Mouse (Mus musculus): Measurements from ENCODE around the gene Notch1. TPM values are rescaled to one million over a fixed set of nuclear protein-coding genes. Genes with fewer than 3 reads are reported as not detected.

Notch1 gene
- polyA plus RNA-seq, 1 experiment: 4.5 TPM

DNA sequence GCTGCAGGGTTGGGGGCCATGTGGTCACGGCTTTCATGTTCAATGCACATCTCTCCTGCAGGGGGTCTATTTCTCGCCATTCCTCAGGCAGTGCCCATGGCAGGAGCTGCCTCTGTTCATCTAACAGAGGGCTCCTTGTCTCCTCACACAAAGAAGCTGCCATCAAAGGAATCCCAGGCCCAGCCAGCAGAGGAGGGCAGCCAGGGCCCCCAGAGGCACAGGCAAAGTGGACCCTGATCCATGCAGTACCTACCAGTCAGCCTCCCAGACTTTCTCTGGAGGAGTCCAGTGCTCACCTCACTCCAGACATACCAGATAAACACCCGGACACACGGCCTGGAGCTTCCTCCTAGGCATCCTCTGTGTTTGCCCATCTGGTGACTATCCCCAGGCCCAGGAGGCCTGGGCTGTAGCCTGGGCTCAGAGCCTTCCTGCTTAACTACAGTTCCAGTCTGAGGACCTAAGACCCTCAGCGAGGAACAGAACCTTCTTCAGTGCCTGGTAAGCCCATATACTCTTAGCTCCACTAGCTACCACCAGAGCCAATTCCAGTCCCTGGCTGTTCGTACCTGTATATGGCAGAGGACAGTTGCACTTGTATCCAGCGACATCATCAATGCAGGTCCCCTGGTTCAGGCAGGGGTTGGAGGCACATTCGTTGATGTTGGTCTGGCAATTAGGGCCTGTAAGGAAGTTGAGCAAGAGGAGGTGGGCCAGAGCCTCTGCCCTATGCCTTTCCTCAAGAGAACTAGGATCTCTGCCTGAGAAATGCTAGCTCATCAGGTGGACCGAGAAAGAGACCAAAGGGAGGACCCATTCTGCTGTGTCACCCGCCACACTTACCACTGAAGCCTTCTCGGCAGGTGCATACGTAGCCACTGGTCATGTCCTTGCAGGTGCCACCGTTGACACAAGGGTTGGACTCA, 40.7 kb downstream of the Notch1 start:
- Histone ChIP-seq H3K4me3 (ENCODE audit: insufficient read depth, poor library complexity, severe bottlenecking) (no peak overlapping the region), H3K27me3 (ENCODE audit: control insufficient read depth, insufficient read depth, insufficient read length) (no peaks in the 10 kb centered on the region), H3K36me3 (ENCODE audit: control insufficient read depth, insufficient read depth) (peaks cover 13% of the 10 kb centered on the region), H3ac (ENCODE audit: control insufficient read depth, insufficient read length, low read depth) (no peak overlapping the region), H3K79me2 (ENCODE audit: control insufficient read depth, insufficient read depth) (no peaks in the 10 kb centered on the region), H3K79me3 (ENCODE audit: low read depth) (no peaks in the 10 kb centered on the region)
- TF ChIP-seq USF1 (IDR thresholded peaks at IDR 0.05; ENCODE audit: low read depth): no peak

DNA sequence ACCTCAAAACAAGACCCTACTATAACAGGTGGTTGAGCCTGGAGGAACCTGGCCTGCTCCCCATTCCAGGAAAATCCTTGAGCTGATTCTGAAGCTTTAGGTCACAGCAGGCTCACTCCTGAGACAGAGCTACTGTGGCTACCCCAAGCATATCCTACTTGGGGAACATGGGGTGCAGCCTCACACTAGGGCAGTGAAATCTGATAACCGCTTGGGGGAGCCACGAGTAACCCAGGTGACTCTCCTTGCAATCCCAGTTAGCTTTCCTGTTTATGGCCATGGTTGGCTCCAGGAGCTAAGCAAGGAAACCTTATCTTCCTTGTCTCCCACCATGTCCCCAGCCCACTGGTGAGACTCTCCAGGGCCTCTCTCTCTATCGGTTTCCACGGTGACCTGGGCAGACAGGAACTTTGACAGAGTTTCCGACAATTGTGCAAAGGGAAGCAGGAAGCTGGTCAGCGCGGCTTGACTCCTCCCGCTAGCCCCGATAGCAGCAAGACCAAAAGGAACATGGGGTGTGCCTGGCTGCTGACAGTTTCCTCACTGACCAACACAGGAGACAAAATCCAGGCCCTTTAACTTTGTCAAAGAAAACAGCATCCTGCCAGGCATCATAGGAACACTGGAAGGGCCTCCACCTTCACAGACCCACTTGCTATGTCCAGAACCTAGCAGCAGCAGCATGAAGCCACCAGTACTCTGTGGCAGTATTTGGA, 41.5 kb downstream of the Notch1 start:
- H3K36me3 ChIP-seq (ENCODE audit: control insufficient read depth, insufficient read depth): peaks cover 13% of the 10 kb centered on the region
- H3ac ChIP-seq (ENCODE audit: control insufficient read depth, insufficient read length, low read depth): no peak overlapping the region
- H3K79me3 ChIP-seq (ENCODE audit: low read depth): no peaks in the 10 kb centered on the region
- H3K27me3 ChIP-seq (ENCODE audit: control insufficient read depth, insufficient read depth, insufficient read length): no peaks in the 10 kb centered on the region
- no peaks in the 10 kb centered on the region for H3K79me2 ChIP-seq (ENCODE audit: control insufficient read depth, insufficient read depth)
- H3K4me3 ChIP-seq (ENCODE audit: insufficient read depth, poor library complexity, severe bottlenecking): no peak overlapping the region
- no peak for TF ChIP-seq USF1 (IDR thresholded peaks at IDR 0.05; ENCODE audit: low read depth)
- TF ChIP-seq MYOG (IDR thresholded peaks at IDR 0.05; ENCODE audit: control insufficient read depth, extremely low read depth, insufficient read length): no peak
- no peak for TF ChIP-seq CEBPB (IDR thresholded peaks at IDR 0.05; ENCODE audit: low read depth)
- no peak for TF ChIP-seq MYOD1 (IDR thresholded peaks at IDR 0.05; ENCODE audit: control insufficient read depth, insufficient read length, low read depth)
- TF ChIP-seq FOSL1 (IDR thresholded peaks at IDR 0.05; ENCODE audit: insufficient read depth, low read length, poor library complexity, severe bottlenecking): no peak
- no peak for TF ChIP-seq CTCF (IDR thresholded peaks at IDR 0.05; ENCODE audit: control insufficient read depth, insufficient read depth, insufficient read length)
- TF ChIP-seq MAX (IDR thresholded peaks at IDR 0.05): no peak

DNA sequence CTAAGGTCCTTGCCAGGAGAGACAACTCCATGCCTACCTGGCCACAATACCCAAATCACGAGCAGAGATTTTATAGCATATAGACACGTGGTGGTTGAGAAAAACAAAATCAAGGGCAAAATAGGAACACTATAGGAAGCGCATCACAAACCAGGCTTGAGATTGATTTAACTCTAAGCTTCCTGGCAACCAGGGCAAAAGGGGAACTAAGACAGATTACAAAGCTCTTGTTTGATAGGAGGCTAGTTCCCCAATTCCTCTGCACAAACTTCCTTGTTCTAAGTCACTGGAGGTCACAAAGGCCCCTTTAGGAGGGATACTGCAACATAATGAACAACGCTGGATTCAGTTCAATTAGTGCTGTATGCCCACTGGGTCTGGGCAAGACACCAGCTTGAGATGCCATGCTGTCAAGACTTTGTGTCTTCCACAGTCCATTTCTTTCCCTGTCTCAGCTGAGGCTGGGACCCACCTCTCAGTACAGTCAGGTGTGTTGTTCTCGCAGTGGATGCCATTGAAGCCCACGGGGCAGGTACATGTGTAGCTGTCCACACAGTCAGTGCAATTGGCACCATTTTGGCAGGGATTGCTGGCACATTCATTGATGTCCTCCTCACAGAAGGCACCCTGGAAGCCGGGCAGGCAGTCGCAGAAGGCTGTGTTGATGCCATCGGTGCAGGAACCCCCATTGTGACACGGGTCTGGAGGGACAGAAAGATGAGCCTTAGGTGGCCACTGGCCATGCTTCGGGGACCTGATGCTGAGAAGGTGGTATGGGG, 44.0 kb downstream of the Notch1 start:
- Histone ChIP-seq H3ac (ENCODE audit: control insufficient read depth, insufficient read length, low read depth) (no peak overlapping the region), H3K79me3 (ENCODE audit: low read depth) (no peaks in the 10 kb centered on the region), H3K36me3 (ENCODE audit: control insufficient read depth, insufficient read depth) (peaks cover 14% of the 10 kb centered on the region), H3K27me3 (ENCODE audit: control insufficient read depth, insufficient read depth, insufficient read length) (no peaks in the 10 kb centered on the region), H3K4me3 (ENCODE audit: insufficient read depth, poor library complexity, severe bottlenecking) (no peak overlapping the region), H3K79me2 (ENCODE audit: control insufficient read depth, insufficient read depth) (no peaks in the 10 kb centered on the region)
- TF ChIP-seq CEBPB (IDR thresholded peaks at IDR 0.05; ENCODE audit: low read depth) (no peak), MAX (IDR thresholded peaks at IDR 0.05) (no peak), MYOG (IDR thresholded peaks at IDR 0.05; ENCODE audit: control insufficient read depth, extremely low read depth, insufficient read length) (no peak), MYOD1 (IDR thresholded peaks at IDR 0.05; ENCODE audit: control insufficient read depth, insufficient read length, low read depth) (no peak), FOSL1 (IDR thresholded peaks at IDR 0.05; ENCODE audit: insufficient read depth, low read length, poor library complexity, severe bottlenecking) (no peak), CTCF (IDR thresholded peaks at IDR 0.05; ENCODE audit: control insufficient read depth, insufficient read depth, insufficient read length) (no peak), USF1 (IDR thresholded peaks at IDR 0.05; ENCODE audit: low read depth) (no peak)

DNA sequence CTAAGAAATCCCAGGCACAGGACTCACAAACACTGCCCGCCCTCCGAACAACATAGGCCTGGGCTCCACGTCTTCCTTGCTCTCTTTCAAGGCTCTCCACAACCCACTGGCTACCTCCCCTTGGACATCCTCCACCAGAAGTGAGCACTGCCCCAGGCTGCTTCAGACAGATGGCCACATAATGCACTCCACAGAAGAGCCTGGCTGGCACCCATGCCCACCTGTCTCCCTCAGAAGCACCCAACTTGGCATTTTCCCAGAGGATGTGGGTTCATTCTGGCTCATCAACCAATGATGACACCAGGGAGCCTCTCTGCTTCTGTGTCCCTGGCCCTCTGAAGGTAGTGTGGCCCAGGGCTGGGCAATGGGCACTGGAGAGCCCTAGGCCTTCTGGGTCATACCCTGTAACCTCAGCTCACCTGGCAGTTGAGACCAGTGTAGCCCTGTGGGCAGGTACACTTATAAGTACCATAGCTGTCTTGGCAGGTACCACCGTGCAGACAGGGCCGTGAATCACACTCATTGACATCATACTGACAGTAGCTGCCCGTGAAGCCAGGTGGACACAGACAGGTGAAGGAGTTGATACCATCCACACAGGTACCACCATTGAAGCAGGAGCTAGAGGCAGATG, 44.7 kb downstream of the Notch1 start:
- TF ChIP-seq FOSL1 (IDR thresholded peaks at IDR 0.05; ENCODE audit: insufficient read depth, low read length, poor library complexity, severe bottlenecking) (no peak), CEBPB (IDR thresholded peaks at IDR 0.05; ENCODE audit: low read depth) (no peak), MYOG (IDR thresholded peaks at IDR 0.05; ENCODE audit: control insufficient read depth, extremely low read depth, insufficient read length) (no peak), CTCF (IDR thresholded peaks at IDR 0.05; ENCODE audit: control insufficient read depth, insufficient read depth, insufficient read length) (no peak)
- H3K36me3 ChIP-seq (ENCODE audit: control insufficient read depth, insufficient read depth): peaks cover 10% of the 10 kb centered on the region
- no peaks in the 10 kb centered on the region for H3K79me3 ChIP-seq (ENCODE audit: low read depth)
- no peak overlapping the region for H3K4me3 ChIP-seq (ENCODE audit: insufficient read depth, poor library complexity, severe bottlenecking)
- H3K27me3 ChIP-seq (ENCODE audit: control insufficient read depth, insufficient read depth, insufficient read length): no peaks in the 10 kb centered on the region
- H3ac ChIP-seq (ENCODE audit: control insufficient read depth, insufficient read length, low read depth): no peak overlapping the region
- no peaks in the 10 kb centered on the region for H3K79me2 ChIP-seq (ENCODE audit: control insufficient read depth, insufficient read depth)

DNA sequence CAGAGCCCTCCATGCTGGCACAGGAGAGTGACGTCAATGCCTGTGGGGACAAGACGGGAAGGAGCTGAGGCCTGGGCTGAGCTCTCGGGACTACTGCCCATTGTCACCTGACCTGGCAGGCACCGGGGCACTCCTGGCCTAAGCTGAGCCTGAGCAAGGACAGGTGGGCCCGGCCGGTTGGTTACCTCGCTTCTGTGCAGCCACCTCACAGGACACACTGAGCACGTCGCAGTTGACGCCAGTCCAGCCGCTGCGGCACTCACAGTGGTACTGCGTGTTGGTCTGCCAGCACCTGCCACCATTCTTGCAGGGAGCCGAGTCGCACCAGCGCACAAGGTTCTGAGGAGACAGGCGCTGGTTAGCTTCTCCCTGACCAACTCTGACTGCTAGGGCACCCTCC, 45.5 kb downstream of the Notch1 start:
- Histone ChIP-seq H3K36me3 (ENCODE audit: control insufficient read depth, insufficient read depth) (peaks cover 7% of the 10 kb centered on the region), H3K27me3 (ENCODE audit: control insufficient read depth, insufficient read depth, insufficient read length) (no peaks in the 10 kb centered on the region), H3K79me3 (ENCODE audit: low read depth) (no peaks in the 10 kb centered on the region), H3ac (ENCODE audit: control insufficient read depth, insufficient read length, low read depth) (no peak overlapping the region), H3K79me2 (ENCODE audit: control insufficient read depth, insufficient read depth) (no peaks in the 10 kb centered on the region), H3K4me3 (ENCODE audit: insufficient read depth, poor library complexity, severe bottlenecking) (no peak overlapping the region)
- TF ChIP-seq MYOD1 (IDR thresholded peaks at IDR 0.05; ENCODE audit: control insufficient read depth, insufficient read length, low read depth) (no peak), MYOG (IDR thresholded peaks at IDR 0.05; ENCODE audit: control insufficient read depth, extremely low read depth, insufficient read length) (no peak), FOSL1 (IDR thresholded peaks at IDR 0.05; ENCODE audit: insufficient read depth, low read length, poor library complexity, severe bottlenecking) (no peak)
